8 mouse cellular contexts compared by ENCODE assay signal in the genomic region with DNA sequence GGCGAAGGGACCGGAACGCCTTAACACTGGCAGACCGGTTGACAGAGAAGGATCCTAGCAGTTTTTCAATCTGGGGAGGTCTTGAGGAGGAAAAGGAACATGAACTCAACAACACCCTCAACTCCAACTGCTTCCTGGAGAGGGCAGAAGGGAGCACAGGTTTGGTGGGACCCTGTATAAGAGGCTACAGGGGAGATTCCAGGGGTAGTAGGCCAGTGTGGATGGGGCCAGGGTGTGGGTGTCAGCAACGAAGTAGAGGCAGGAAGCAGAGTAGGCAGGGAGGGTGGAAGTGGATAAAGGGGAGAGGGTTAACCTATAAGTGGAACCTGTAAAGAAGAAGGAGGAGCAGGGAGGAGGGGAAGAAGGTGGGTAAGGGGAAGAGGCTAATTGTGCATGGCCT. TPM values are rescaled to one million over a fixed set of nuclear protein-coding genes. Genes with fewer than 3 reads are reported as not detected.
DNase-seq lines count a peak whose midpoint lies in the region; ATAC-seq and TF ChIP-seq lines count a peak whose summit lies in the region.

No protein-coding gene starts in this region.

- H3K27me3 ChIP-seq in kidney, embryonic 15.5 days = no peaks in the 10 kb centered on the region
- no peaks in the 10 kb centered on the region for H3K27me3 ChIP-seq in kidney, adult 2 months (replicated peaks; ENCODE audit: control insufficient read depth, insufficient read depth, low read length)
- H3K27me3 ChIP-seq in forebrain, embryonic 11.5 days (ENCODE audit: control insufficient read depth, insufficient read depth, low read length) = no peaks in the 10 kb centered on the region
- H3K27me3 ChIP-seq in liver, embryonic 13.5 days = no peaks in the 10 kb centered on the region

- no peaks in the 10 kb centered on the region for H3K9me3 ChIP-seq in kidney, embryonic 15.5 days (replicated peaks)
- H3K9me3 ChIP-seq in forebrain, embryonic 11.5 days (ENCODE audit: control insufficient read depth, low read length) = no peaks in the 10 kb centered on the region
- H3K9me3 ChIP-seq in liver, embryonic 13.5 days (replicated peaks) = no peaks in the 10 kb centered on the region

- peaks cover 22% of the 10 kb centered on the region for H3K4me1 ChIP-seq in kidney, embryonic 15.5 days
- H3K4me1 ChIP-seq in kidney, adult 2 months (ENCODE audit: control insufficient read depth, insufficient read depth, low read length) = no peaks in the 10 kb centered on the region
- H3K4me1 ChIP-seq in forebrain, embryonic 11.5 days (replicated peaks; ENCODE audit: control insufficient read depth, insufficient read depth, low read length) = peaks cover 2% of the 10 kb centered on the region; the same call in 1 of the 2 replicates
- peaks cover 37% of the 10 kb centered on the region for H3K4me1 ChIP-seq in liver, embryonic 13.5 days (replicated peaks)

- H3K27ac ChIP-seq in kidney, embryonic 15.5 days = peak overlapping the region; percentile 98
- H3K27ac ChIP-seq in kidney, adult 2 months (ENCODE audit: insufficient read depth, low read depth, low read length) = no peak overlapping the region
- H3K27ac ChIP-seq in forebrain, embryonic 11.5 days (ENCODE audit: low read depth, low read length) = peak overlapping the region; percentile 99
- peak overlapping the region; percentile 96 for H3K27ac ChIP-seq in liver, embryonic 13.5 days

- no peak for TF ChIP-seq CTCF in kidney, adult 2 months (conservative IDR thresholded peaks at IDR 0.05; ENCODE audit: insufficient read depth, insufficient read length, low read depth, low read length)

- ATAC-seq in kidney, embryonic 15.5 days (replicated peaks; ENCODE audit: low FRiP score) = no peak
- ATAC-seq in forebrain, embryonic 11.5 days (replicated peaks; ENCODE audit: low FRiP score) = peak; percentile 13
- ATAC-seq in liver, embryonic 13.5 days (ENCODE audit: low read depth) = no peak

- no peak overlapping the region for H3K9ac ChIP-seq in kidney, embryonic 15.5 days
- H3K9ac ChIP-seq in forebrain, embryonic 11.5 days (ENCODE audit: low read length) = peak overlapping the region; percentile 84; the same call in 1 of the 2 replicates
- H3K9ac ChIP-seq in liver, embryonic 13.5 days = peak overlapping the region; percentile 81

- no peak for TF ChIP-seq POLR2A in kidney, adult 2 months (IDR thresholded peaks at IDR 0.05; ENCODE audit: low read depth, low read length)

- WGBS in kidney, embryonic 15.5 days = 63% methylated on average over 5 of the region's 5 CpGs
- WGBS in kidney, adult 2 months = 78% methylated on average over 5 of the region's 5 CpGs
- 64% methylated on average over 5 of the region's 5 CpGs for whole genome bisulfite sequencing in forebrain, embryonic 11.5 days
- 73% methylated on average over 5 of the region's 5 CpGs for WGBS in liver, embryonic 13.5 days (ENCODE audit: insufficient replicate concordance)

- H3K4me3 ChIP-seq in kidney, embryonic 15.5 days (replicated peaks) = no peak overlapping the region
- H3K4me3 ChIP-seq in kidney, adult 2 months (ENCODE audit: insufficient read depth, low read depth, low read length) = no peak overlapping the region
- no peak overlapping the region for H3K4me3 ChIP-seq in forebrain, embryonic 11.5 days (ENCODE audit: low read depth, low read length)
- no peak overlapping the region for H3K4me3 ChIP-seq in liver, embryonic 13.5 days (replicated peaks)

- no peak for DNase-seq in kidney, adult 2 months
- peak; percentile 69 for DNase-seq in forebrain, embryonic 11.5 days (ENCODE audit: low spot score)
- no peak for DNase-seq in liver, embryonic 13.5 days
- DNase-seq in thymus, postnatal 0 days (ENCODE audit: low spot score) = peak; percentile 34
- no peak for DNase-seq in frontal cortex, adult 2 months (ENCODE audit: extremely low spot score in 1 of 2, low spot score in 1 of 2)
- DNase-seq in kidney, postnatal 10 days = no peak
- no peak for DNase-seq in adipocyte (ENCODE audit: low spot score)

- no peaks in the 10 kb centered on the region for H3K36me3 ChIP-seq in kidney, embryonic 15.5 days
- no peaks in the 10 kb centered on the region for H3K36me3 ChIP-seq in kidney, adult 2 months (ENCODE audit: control insufficient read depth, insufficient read depth, low read length)
- H3K36me3 ChIP-seq in forebrain, embryonic 11.5 days (ENCODE audit: control insufficient read depth, insufficient read depth, low read length) = no peaks in the 10 kb centered on the region
- H3K36me3 ChIP-seq in liver, embryonic 13.5 days = no peaks in the 10 kb centered on the region

- H3K4me2 ChIP-seq in kidney, embryonic 15.5 days = no peak overlapping the region; the same call in 1 of the 2 replicates
- H3K4me2 ChIP-seq in forebrain, embryonic 11.5 days (ENCODE audit: low read depth, low read length, severe bottlenecking) = no peak overlapping the region
- H3K4me2 ChIP-seq in liver, embryonic 13.5 days = no peak overlapping the region

RNA-seq across cellular contexts. Expression of gene Hist1h4j, which starts 1.4 kb away (rescaled TPM):
- 0.91 and 1.9 TPM in 2 replicates for polyA plus RNA-seq in kidney, embryonic 15.5 days (2015; fragmentation: Nextera tagmentation; extraction: Ambion mirVana)
- polyA plus RNA-seq in kidney, adult 2 months (2012; rRNA removed) = 0.75 and 1.1 TPM in 2 replicates
- 1.2 and 1.6 TPM in 2 replicates for polyA plus RNA-seq in forebrain, embryonic 11.5 days (2014; fragmentation: Nextera tagmentation; extraction: Ambion mirVana)
- polyA plus RNA-seq in liver, embryonic 13.5 days (2015; fragmentation: Nextera tagmentation; extraction: Ambion mirVana) = 0.41 and 0.81 TPM in 2 replicates
- polyA plus RNA-seq in thymus, postnatal 0 days (2015; fragmentation: Nextera tagmentation; extraction: Ambion mirVana) = 1.0 and 1.8 TPM in 2 replicates
- 3.3 and 4.1 TPM in 2 replicates for polyA plus RNA-seq in frontal cortex, adult 2 months (2012; rRNA removed)

RNA-seq across cellular contexts. Expression of gene Hist1h2bm, which starts 11.6 kb away (rescaled TPM):
- polyA plus RNA-seq in kidney, embryonic 15.5 days (2015; fragmentation: Nextera tagmentation; extraction: Ambion mirVana) = 4.6 and 5.2 TPM in 2 replicates
- polyA plus RNA-seq in kidney, adult 2 months (2012; rRNA removed) = 0.24 and 0.38 TPM in 2 replicates
- 5.0 and 5.7 TPM in 2 replicates for polyA plus RNA-seq in forebrain, embryonic 11.5 days (2014; fragmentation: Nextera tagmentation; extraction: Ambion mirVana)
- polyA plus RNA-seq in liver, embryonic 13.5 days (2015; fragmentation: Nextera tagmentation; extraction: Ambion mirVana) = 4.3 and 8.6 TPM in 2 replicates
- 22.0 and 29.1 TPM in 2 replicates for polyA plus RNA-seq in thymus, postnatal 0 days (2015; fragmentation: Nextera tagmentation; extraction: Ambion mirVana)
- 0.52 and 0.80 TPM in 2 replicates for polyA plus RNA-seq in frontal cortex, adult 2 months (2012; rRNA removed)

RNA-seq across cellular contexts. Expression of gene Hist1h3h, which starts 16.0 kb away (rescaled TPM):
- polyA plus RNA-seq in kidney, embryonic 15.5 days (2015; fragmentation: Nextera tagmentation; extraction: Ambion mirVana) = 14.2 and 15.6 TPM in 2 replicates
- polyA plus RNA-seq in kidney, adult 2 months (2012; rRNA removed) = 1.1 and 2.2 TPM in 2 replicates
- polyA plus RNA-seq in forebrain, embryonic 11.5 days (2014; fragmentation: Nextera tagmentation; extraction: Ambion mirVana) = 16.8 and 17.4 TPM in 2 replicates
- polyA plus RNA-seq in liver, embryonic 13.5 days (2015; fragmentation: Nextera tagmentation; extraction: Ambion mirVana) = 5.8 and 11.7 TPM in 2 replicates
- 43.7 and 67.6 TPM in 2 replicates for polyA plus RNA-seq in thymus, postnatal 0 days (2015; fragmentation: Nextera tagmentation; extraction: Ambion mirVana)
- 1.8 TPM in 2 replicates for polyA plus RNA-seq in frontal cortex, adult 2 months (2012; rRNA removed)

RNA-seq across cellular contexts. Expression of gene Hist1h4k, which starts 16.8 kb away (rescaled TPM):
- 2.5 and 5.4 TPM in 2 replicates for polyA plus RNA-seq in kidney, embryonic 15.5 days (2015; fragmentation: Nextera tagmentation; extraction: Ambion mirVana)
- polyA plus RNA-seq in kidney, adult 2 months (2012; rRNA removed) = 2.6 and 6.8 TPM in 2 replicates
- 4.4 TPM in 2 replicates for polyA plus RNA-seq in forebrain, embryonic 11.5 days (2014; fragmentation: Nextera tagmentation; extraction: Ambion mirVana)
- 2.8 and 5.6 TPM in 2 replicates for polyA plus RNA-seq in liver, embryonic 13.5 days (2015; fragmentation: Nextera tagmentation; extraction: Ambion mirVana)
- polyA plus RNA-seq in thymus, postnatal 0 days (2015; fragmentation: Nextera tagmentation; extraction: Ambion mirVana) = 16.8 and 24.8 TPM in 2 replicates
- polyA plus RNA-seq in frontal cortex, adult 2 months (2012; rRNA removed) = 12.6 and 16.6 TPM in 2 replicates

RNA-seq across cellular contexts. Expression of gene Hist1h2ai, which starts 17.2 kb away (rescaled TPM):
- polyA plus RNA-seq in kidney, embryonic 15.5 days (2015; fragmentation: Nextera tagmentation; extraction: Ambion mirVana) = 29.5 and 35.5 TPM in 2 replicates
- polyA plus RNA-seq in kidney, adult 2 months (2012; rRNA removed) = 0.49 and 1.2 TPM in 2 replicates
- polyA plus RNA-seq in forebrain, embryonic 11.5 days (2014; fragmentation: Nextera tagmentation; extraction: Ambion mirVana) = 23.9 and 25.3 TPM in 2 replicates
- polyA plus RNA-seq in liver, embryonic 13.5 days (2015; fragmentation: Nextera tagmentation; extraction: Ambion mirVana) = 15.6 and 39.6 TPM in 2 replicates
- polyA plus RNA-seq in thymus, postnatal 0 days (2015; fragmentation: Nextera tagmentation; extraction: Ambion mirVana) = 110 and 183 TPM in 2 replicates
- 1.2 and 1.5 TPM in 2 replicates for polyA plus RNA-seq in frontal cortex, adult 2 months (2012; rRNA removed)

Comparison
In these comparisons a context has a peak if more than half of its experiments do, and no peak if none do; other contexts are left out.
1. DNase-seq: peak in forebrain, embryonic 11.5 days (single experiment) and thymus, postnatal 0 days (single experiment); none in kidney, adult 2 months (single experiment), liver, embryonic 13.5 days (single experiment), frontal cortex, adult 2 months (0 of 2), kidney, postnatal 10 days (single experiment) and adipocyte (single experiment).